Mouse (Mus musculus) liver, embryonic 15.5 days (tissue): ENCODE data around the gene Tshr. TPM values are rescaled to one million over a fixed set of nuclear protein-coding genes. Genes with fewer than 3 reads are reported as not detected.
"Not testable (repeated sequence)": the region's sequence is repeated elsewhere in the genome, so short reads cannot be mapped to it uniquely, and the experiment has no call there.

ENCODE experiments used
- ATAC-seq: fragments of 200-750 bp; cut with Nextera tagmentation; 2 replicates; pipeline ENCODE4 v1.8.0; 2017; ENCODE audit warnings: moderate number of reproducible peaks, mild to moderate bottlenecking, moderate library complexity; ENCODE audit not compliant: insufficient read depth
- H3K27ac ChIP-seq: fragments of 300-500 bp; sonication (generic); replicated peaks from 2 replicates; pipeline ENCODE4 v1.5.1; 2015; ENCODE audit warnings: mild to moderate bottlenecking, inconsistent platforms
- H3K27me3 ChIP-seq: fragments of 300-500 bp; sonication (generic); 2 replicates; pipeline ENCODE4 v1.6.1; 2015; ENCODE audit warnings: mild to moderate bottlenecking, inconsistent platforms
- H3K36me3 ChIP-seq: fragments of 300-500 bp; sonication (generic); replicated peaks from 2 replicates; pipeline ENCODE4 v1.6.1; 2015; ENCODE audit warnings: moderate library complexity, mild to moderate bottlenecking, inconsistent platforms
- H3K4me1 ChIP-seq: fragments of 300-500 bp; sonication (generic); replicated peaks from 2 replicates; pipeline ENCODE4 v1.6.1; 2015; ENCODE audit warnings: inconsistent platforms
- H3K4me2 ChIP-seq: fragments of 300-500 bp; sonication (generic); 2 replicates; pipeline ENCODE4 v1.6.1; 2015; ENCODE audit warnings: moderate library complexity, mild to moderate bottlenecking, inconsistent platforms
- H3K4me3 ChIP-seq: fragments of 300-500 bp; sonication (generic); replicated peaks from 2 replicates; pipeline ENCODE4 v1.5.1; 2015; ENCODE audit warnings: mild to moderate bottlenecking, inconsistent platforms
- H3K9ac ChIP-seq: fragments of 300-500 bp; sonication (generic); 2 replicates; pipeline ENCODE4 v1.6.1; 2015; ENCODE audit warnings: moderate library complexity, mild to moderate bottlenecking, inconsistent platforms
- H3K9me3 ChIP-seq: fragments of 300-500 bp; sonication (generic); replicated peaks from 2 replicates; pipeline ENCODE4 v1.6.1; 2016; ENCODE audit warnings: inconsistent platforms
- WGBS: fragments of 180-500 bp; shearing (Covaris S2); methylation state at CpG from one replicate; pipeline ENCODE4 v1.1.7; 2015; ENCODE audit warnings: mixed read lengths; ENCODE audit not compliant: insufficient replicate concordance; 5-methylcytosine and 5-hydroxymethylcytosine counted together
- polyA plus RNA-seq: library from polyadenylated mRNA; unstranded; fragments of >200 nt; fragmentation: Nextera tagmentation; extraction: Ambion mirVana; gene quantifications from 2 replicates; pipeline ENCODE4 v1.2.1, GENCODE M21; 2015

The Tshr gene
- polyA plus RNA-seq: 0.07 and 0.09 TPM in 2 replicates

DNA sequence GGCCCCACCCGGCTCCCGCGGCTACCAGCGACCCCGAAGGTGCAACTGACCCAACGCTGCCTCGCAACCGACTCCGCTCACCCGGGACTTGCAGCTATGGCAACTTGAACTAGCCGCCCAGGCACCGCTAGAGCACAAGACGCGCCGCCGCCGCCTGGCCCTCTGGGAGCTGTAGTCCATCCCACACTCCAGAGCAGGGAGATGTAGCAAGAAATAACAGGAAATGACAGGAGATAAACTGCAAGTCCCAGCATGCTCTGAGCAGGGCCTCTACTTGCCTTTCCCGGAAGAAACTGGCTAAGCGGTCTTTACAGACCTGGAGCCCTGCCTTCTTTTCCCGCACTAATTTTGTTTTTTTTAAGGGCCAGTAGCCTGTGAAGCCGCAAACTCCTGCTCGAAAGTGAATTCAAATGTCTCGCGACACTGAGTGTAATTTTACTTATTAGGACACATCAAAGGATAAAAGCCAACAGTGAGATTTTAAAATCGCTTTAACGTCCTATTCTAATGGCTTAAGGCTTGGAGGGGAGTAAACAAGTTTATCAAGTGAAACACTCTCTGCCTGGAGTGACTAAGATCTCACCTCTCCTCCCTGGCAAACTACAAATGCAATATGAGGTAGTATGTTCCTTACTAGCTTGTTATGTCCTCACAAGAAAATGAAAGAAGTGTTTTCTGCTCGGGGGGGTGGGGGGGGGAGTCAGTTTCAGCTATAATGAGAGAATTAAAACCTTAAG, at the start of gene Tshr, which contains the start of gene Cep128:
Gene Tshr, plus strand, starts transcription at position 283 of the 737 bp plus-strand sequence.
Gene Cep128, minus strand, starts transcription at position 129 of the 737 bp plus-strand sequence.
- H3K4me2 ChIP-seq: peak within 1 kb of the TSS; percentile 81
- no peaks in the 10 kb centered on the region for H3K9me3 ChIP-seq
- peak within 1 kb of the TSS; percentile 88 for H3K4me3 ChIP-seq
- WGBS: under 1% methylated on average over 27 of the region's 27 CpGs
- no peaks in the 10 kb centered on the region for H3K27me3 ChIP-seq
- H3K27ac ChIP-seq: peak within 1 kb of the TSS; percentile 86
- H3K36me3 ChIP-seq: peaks cover 18% of the 10 kb centered on the region
- peak within 1 kb of the TSS; percentile 82 for H3K9ac ChIP-seq
- peak; percentile 100 for ATAC-seq
- H3K4me1 ChIP-seq: peaks cover 39% of the 10 kb centered on the region

DNA sequence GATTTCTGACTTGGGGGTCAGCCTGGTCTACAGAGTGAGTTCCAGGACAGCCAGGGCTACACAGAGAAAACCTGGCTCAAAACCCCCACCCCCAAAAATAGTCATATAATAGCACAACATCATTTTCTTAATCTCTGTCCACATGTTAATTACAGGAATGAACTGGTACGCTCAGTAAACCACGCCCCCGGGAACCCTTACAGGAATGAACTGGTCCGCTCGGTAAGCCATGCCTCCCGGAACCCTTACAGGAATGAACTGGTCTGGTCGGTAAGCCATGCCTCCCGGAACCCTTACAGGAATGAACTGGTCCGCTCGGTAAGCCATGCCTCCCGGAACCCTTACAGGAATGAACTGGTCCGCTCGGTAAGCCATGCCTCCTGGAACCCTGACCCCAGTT, 45.7 kb upstream of the Tshr start:
- H3K27ac ChIP-seq, H3K9me3 ChIP-seq, H3K4me2 ChIP-seq, H3K9ac ChIP-seq, ATAC-seq, H3K4me3 ChIP-seq, H3K4me1 ChIP-seq, H3K27me3 ChIP-seq: not testable (repeated sequence)
- H3K36me3 ChIP-seq: peaks cover 44% of the 10 kb centered on the region
- WGBS: 95% methylated on average over 13 of the region's 13 CpGs

- ATAC-seq: peak; percentile 93
- Histone ChIP-seq H3K4me2 (peak overlapping the region; percentile 58), H3K9me3 (no peaks in the 10 kb centered on the region), H3K27me3 (no peaks in the 10 kb centered on the region), H3K27ac (peak overlapping the region; percentile 70), H3K36me3 (peaks cover 21% of the 10 kb centered on the region), H3K4me3 (no peak overlapping the region; the same call in 1 of the 2 replicates), H3K4me1 (peaks cover 27% of the 10 kb centered on the region), H3K9ac (no peak overlapping the region)
- WGBS: 21% methylated on average over 8 of the region's 8 CpGs
Observed at GRCm38 (mm10) chr12:91353783-91354182, 30.6 kb upstream of the Tshr start.

DNA sequence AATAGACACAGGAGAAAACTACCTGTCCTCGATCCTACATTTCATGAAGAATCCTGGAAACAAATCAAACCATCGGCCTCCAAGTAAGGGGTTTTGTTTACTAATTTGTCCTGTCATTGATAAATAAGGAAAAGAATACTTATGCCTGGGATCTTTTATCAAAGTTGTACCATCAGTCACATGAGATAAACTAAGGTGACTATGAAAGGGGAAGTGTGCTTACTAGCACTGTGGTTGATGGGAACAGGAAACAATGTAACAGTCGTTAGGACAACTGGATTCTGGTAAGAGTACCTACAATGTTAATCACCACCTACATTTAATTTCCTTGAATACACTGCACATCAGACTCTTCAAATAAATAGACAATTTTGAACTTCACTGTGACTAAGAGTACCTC, 15.2 kb upstream of the Tshr start:
- Histone ChIP-seq H3K36me3 (peaks cover 40% of the 10 kb centered on the region), H3K27ac (no peak overlapping the region), H3K27me3 (no peaks in the 10 kb centered on the region), H3K4me2 (no peak overlapping the region), H3K4me1 (no peaks in the 10 kb centered on the region), H3K9ac (no peak overlapping the region), H3K4me3 (no peak overlapping the region), H3K9me3 (no peaks in the 10 kb centered on the region)
- ATAC-seq: no peak
- 60% methylated on average over 3 of the region's 3 CpGs for WGBS

GRCm38 (mm10) chr12:91383516-91384264, 673 bp upstream of the Tshr start:
- H3K9me3 ChIP-seq: no peaks in the 10 kb centered on the region
- H3K4me3 ChIP-seq: peak overlapping the region; percentile 88
- H3K4me1 ChIP-seq: peaks cover 39% of the 10 kb centered on the region
- ATAC-seq: peak; percentile 66
- H3K27me3 ChIP-seq: no peaks in the 10 kb centered on the region
- WGBS: 2% methylated on average over 22 of the region's 22 CpGs
- peaks cover 22% of the 10 kb centered on the region for H3K36me3 ChIP-seq
- H3K9ac ChIP-seq: peak overlapping the region; percentile 82
- H3K27ac ChIP-seq: peak overlapping the region; percentile 86
- peak overlapping the region; percentile 81 for H3K4me2 ChIP-seq

DNA sequence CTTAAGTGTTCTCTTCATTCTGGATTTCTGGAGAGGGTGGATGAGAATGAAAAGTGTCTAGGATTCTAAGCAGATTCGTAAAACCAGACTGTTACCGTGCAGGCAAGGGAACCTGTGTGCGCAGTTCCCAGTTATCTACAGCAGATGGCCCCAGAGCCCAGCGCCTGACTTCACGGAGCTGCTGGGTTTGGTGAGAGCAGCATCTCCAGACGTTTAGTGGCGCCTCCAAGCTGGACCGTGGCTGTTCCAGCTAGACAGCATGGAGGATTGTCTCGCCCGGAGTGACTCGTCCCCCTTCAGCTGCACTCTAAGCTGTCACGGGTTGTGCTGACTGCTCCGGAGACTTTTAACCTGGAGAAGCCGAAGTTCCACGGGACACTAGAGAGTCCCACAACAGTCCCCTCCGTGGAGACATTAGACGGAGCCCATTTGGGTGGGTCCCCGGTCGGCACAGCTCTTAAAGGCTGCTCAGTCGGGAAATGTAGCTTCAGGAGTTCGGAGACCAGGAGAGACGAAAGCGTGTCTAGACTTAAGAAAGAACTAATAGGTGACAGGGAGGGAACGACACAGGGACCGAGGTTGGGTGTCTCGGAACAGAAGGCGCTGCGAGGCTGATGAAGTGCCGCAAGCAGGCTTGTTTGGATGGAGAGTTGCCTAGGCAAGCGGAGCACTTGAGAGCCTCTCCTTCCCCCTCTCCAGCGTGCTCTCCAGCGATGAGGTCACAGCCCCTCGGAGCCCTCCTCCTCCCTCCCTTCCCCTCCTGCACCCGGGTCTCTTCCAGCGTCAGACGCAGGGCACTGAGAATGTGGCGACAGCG, 16.1 kb downstream of the Tshr start:
- Histone ChIP-seq H3K4me3 (peak overlapping the region; percentile 38), H3K9ac (no peak overlapping the region), H3K4me1 (peaks cover 5% of the 10 kb centered on the region), H3K4me2 (peak overlapping the region; percentile 58), H3K27me3 (peaks cover 54% of the 10 kb centered on the region), H3K9me3 (no peaks in the 10 kb centered on the region), H3K27ac (no peak overlapping the region), H3K36me3 (no peaks in the 10 kb centered on the region)
- under 1% methylated on average over 38 of the region's 38 CpGs for WGBS
- ATAC-seq: peak; percentile 58

GRCm38 (mm10) chr12:91401049-91401352, 16.6 kb downstream of the Tshr start:
- peaks cover 5% of the 10 kb centered on the region for H3K4me1 ChIP-seq
- H3K9me3 ChIP-seq: no peaks in the 10 kb centered on the region
- ATAC-seq: 0 out of 2 replicates have a peak, but pooled peaks have one; percentile 9
- WGBS: 7% methylated on average over 12 of the region's 12 CpGs
- peak overlapping the region; percentile 58 for H3K4me2 ChIP-seq
- H3K27ac ChIP-seq: no peak overlapping the region
- no peaks in the 10 kb centered on the region for H3K36me3 ChIP-seq
- H3K4me3 ChIP-seq: peak overlapping the region; percentile 38
- H3K9ac ChIP-seq: no peak overlapping the region
- peaks cover 54% of the 10 kb centered on the region for H3K27me3 ChIP-seq

DNA sequence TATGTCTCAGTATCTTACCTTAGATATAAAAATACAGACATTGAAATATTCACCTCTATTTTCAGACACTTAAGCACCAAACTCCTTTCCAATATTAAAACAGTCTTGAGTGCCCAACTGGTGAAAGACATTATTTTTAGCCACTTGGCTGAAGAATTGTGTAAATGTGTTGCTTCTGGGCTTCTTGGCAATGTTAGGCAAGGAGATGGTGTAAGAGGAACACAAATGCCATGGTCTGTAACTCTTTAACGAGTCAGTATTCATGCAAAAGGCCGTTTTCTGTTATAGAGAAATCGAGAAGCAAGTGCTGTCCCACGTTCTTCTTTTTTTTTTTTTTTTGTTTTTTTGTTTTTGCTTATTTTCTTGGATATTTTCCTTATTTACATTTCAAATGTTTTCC, 25.9 kb downstream of the Tshr start:
- H3K4me1 ChIP-seq: no peaks in the 10 kb centered on the region
- H3K4me2 ChIP-seq: no peak overlapping the region
- H3K9ac ChIP-seq: no peak overlapping the region
- no peaks in the 10 kb centered on the region for H3K9me3 ChIP-seq
- H3K27ac ChIP-seq: no peak overlapping the region
- 56% methylated on average over 4 of the region's 4 CpGs for WGBS
- H3K4me3 ChIP-seq: no peak overlapping the region
- ATAC-seq: no peak
- no peaks in the 10 kb centered on the region for H3K27me3 ChIP-seq
- no peaks in the 10 kb centered on the region for H3K36me3 ChIP-seq

DNA sequence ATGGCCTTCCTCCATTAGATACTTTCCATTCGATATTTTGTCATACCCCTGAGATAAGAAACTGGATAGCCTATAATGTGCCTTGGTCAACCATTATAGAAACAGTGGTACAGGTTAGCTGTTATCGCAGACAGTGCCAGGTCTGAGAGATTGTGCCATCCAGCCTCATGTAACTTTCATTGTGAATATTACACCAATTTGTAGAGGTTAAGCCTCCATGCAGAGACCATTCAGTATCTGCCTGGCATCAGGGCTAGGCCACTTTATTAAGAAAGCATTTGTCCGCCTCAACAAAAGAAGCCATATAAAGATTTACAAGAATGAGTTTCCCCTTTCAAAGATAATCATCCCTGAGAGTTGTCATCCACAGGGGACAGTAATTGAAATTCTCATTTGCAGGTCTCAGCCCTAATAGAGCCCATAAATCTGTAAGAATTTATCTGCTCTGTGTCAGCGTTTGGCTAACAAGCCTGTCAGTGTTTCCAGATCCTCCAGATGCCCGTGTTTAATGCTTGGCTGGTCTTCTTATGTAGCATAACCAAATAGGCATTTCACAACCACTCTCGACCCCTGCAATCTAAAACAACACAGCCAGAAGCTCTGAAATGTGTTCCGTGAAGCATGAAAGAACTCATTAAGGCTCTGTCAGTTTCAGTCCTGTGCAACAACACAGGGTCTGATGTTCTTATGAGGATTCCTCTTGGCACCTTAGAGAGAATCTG, 28.3 kb downstream of the Tshr start:
- Histone ChIP-seq H3K9ac (no peak overlapping the region), H3K27me3 (no peaks in the 10 kb centered on the region), H3K27ac (no peak overlapping the region), H3K4me2 (no peak overlapping the region), H3K4me3 (no peak overlapping the region), H3K9me3 (no peaks in the 10 kb centered on the region), H3K4me1 (no peaks in the 10 kb centered on the region), H3K36me3 (no peaks in the 10 kb centered on the region)
- 55% methylated on average over 7 of the region's 7 CpGs for WGBS
- ATAC-seq: no peak

DNA sequence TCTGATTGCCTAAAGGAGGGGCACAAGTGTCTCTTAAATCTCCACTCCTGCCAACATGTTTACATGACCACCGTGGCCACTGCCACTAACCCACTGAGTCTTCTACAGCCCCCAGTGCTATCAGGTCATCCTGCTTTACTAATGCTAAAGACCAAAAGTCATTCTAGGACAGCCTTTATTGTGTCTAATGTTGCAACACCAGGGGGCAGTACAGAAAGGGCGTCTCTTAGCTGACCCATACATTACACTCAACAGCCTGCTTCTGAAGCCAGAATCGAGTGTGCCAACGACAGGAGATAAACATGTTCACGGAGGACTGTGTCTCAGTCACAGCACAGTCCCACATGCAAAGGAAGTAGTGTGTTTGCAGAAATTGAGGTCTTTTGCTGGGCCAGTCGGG, 30.7 kb downstream of the Tshr start:
- H3K4me1 ChIP-seq: no peaks in the 10 kb centered on the region
- no peak overlapping the region for H3K9ac ChIP-seq
- ATAC-seq: no peak
- no peak overlapping the region for H3K27ac ChIP-seq
- no peak overlapping the region for H3K4me2 ChIP-seq
- H3K9me3 ChIP-seq: no peaks in the 10 kb centered on the region
- WGBS: 61% methylated on average over 6 of the region's 6 CpGs
- H3K4me3 ChIP-seq: no peak overlapping the region
- H3K27me3 ChIP-seq: no peaks in the 10 kb centered on the region
- no peaks in the 10 kb centered on the region for H3K36me3 ChIP-seq
